In the genomic region with DNA sequence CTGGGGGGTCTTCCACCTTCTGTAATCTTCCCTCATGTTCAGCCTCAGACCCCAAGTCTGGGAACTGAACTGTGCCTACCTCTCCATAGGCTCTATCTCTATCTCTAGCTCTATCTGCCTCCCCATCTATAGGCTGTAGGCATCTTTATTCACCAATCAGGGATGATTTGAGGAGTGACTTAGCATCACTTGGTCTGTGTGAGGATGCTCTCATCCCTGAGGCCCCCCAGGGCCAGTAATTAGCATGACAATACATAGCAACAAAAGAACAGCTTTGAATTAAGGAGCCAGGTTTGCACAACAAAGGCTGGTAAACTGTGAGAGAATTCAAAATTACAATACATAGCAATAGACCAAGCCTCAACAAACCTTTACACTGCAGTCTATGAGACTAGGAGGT, we compare ENCODE assay signal across 14 mouse cellular contexts.
"Had no signal": no experiment of that assay in that cellular context is flagged by ENCODE, and none has a peak within 500 bp of the region (broad histone marks: within the 10 kb centered on the region; RNA-seq: fewer than 3 reads in every experiment).

No protein-coding gene starts in this region.

- H3K9me3 ChIP-seq: limb, embryonic 10.5 days; liver, embryonic 15.5 days had no signal

- H3K9ac ChIP-seq: liver, embryonic 15.5 days had no signal

- H3K27ac ChIP-seq: left cerebral cortex, adult 2 months; limb, embryonic 10.5 days; liver, embryonic 15.5 days; stomach, postnatal 0 days had no signal

- H3K27me3 ChIP-seq: liver, embryonic 15.5 days had no signal

- H3K36me3 ChIP-seq: limb, embryonic 10.5 days; liver, embryonic 15.5 days had no signal

- H3K4me1 ChIP-seq: liver, embryonic 15.5 days had no signal

- DNase-seq: kidney, adult 11 months; kidney, adult 9 months; kidney, postnatal 10 days; kidney, postnatal 4 days; lung, adult 2 months; lung, postnatal 36 days; thymus, postnatal 14 days had no signal

- H3K4me3 ChIP-seq: layer of hippocampus, adult 2 months; left cerebral cortex, adult 2 months; limb, embryonic 10.5 days; liver, embryonic 15.5 days had no signal

- ATAC-seq: lung, postnatal 0 days had no signal

- H3K4me2 ChIP-seq: liver, embryonic 11.5 days; liver, embryonic 15.5 days had no signal
